Mouse (Mus musculus): ENCODE measurements at regions not wholly inside any gene's neighbourhood (a gene's known extent, or its start where the extent isn't known, plus 50 kb on each side); places are given as distances from the start of the nearest gene placed in this dataset.

DNA sequence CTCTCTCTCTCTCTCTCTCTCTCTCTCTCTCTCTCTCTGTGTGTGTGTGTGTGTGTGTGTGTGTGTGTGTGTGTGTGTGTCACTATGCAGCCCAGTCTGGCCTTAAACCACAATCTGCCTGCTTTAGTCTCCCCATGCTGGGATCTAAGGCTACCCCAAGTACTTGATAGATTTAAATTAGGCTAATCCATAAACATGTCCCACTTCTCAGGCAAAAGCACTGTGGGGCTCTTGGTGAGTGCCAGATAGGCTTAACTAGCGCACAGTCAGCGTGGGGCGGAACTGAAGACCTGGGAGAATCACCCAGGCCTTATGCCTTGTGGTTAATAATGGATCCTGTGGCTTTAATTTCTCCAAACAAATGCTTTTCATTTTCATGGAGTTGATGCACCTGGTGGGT is 180.6 kb downstream of the Gm26897 start:
- Histone ChIP-seq H3K4me3 (ENCODE audit: low read depth, low read length) (no peak overlapping the region), H3K4me2 (ENCODE audit: low read length) (no peak overlapping the region), H3K9ac (ENCODE audit: low read length) (no peak overlapping the region), H3K27me3 (replicated peaks; ENCODE audit: control insufficient read depth, insufficient read depth, low read length) (no peaks in the 10 kb centered on the region), H3K36me3 (ENCODE audit: control insufficient read depth, insufficient read depth, low read length) (no peaks in the 10 kb centered on the region), H3K4me1 (ENCODE audit: control insufficient read depth, insufficient read depth, low read length) (peaks cover 50% of the 10 kb centered on the region), H3K9me3 (replicated peaks; ENCODE audit: control insufficient read depth, low read length) (no peaks in the 10 kb centered on the region), H3K27ac (ENCODE audit: low read depth, low read length) (peak overlapping the region; percentile 87; the same call in 1 of the 2 replicates)
- ATAC-seq, result no peak
- 38% methylated on average over 3 of the region's 3 CpGs for WGBS
- DNase-seq (ENCODE audit: low spot score), result peak; percentile 55

DNA sequence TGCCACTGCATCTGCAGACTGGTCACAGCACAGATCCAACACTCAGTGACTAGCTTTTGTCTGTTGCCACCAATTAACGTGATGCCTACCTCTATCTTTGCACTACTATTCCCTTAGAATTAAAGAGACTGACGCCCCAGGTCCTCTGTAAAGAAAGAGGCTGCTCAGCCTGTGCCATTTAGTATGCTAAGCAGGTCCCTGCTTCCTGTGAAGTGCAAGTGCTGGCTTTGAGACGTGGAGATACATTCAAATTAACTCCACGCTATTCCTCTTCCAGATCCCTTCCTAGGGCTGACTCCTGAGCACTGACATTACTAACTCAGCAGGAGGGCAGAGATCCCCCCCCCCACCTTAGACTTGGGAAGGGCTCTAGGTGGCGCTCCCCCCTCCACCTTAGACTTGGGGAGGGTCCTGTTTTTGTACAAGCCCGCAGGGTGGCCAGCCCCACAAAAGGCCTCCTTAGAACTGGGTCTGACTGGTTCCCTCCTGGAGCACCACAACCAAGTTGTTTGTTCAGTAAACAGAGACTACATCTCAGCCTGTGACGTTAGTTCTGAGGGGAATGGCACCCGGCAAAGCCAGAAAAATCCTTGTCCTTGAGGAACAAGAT is 184.0 kb downstream of the Gm26897 start:
- ATAC-seq (peak; percentile 77), DNase-seq (ENCODE audit: low spot score) (peak; percentile 85)
- 4% methylated on average over 8 of the region's 8 CpGs for WGBS
- H3K4me2 ChIP-seq (ENCODE audit: low read length), result no peak overlapping the region
- no peaks in the 10 kb centered on the region for H3K36me3 ChIP-seq (ENCODE audit: control insufficient read depth, insufficient read depth, low read length)
- H3K27me3 ChIP-seq (replicated peaks; ENCODE audit: control insufficient read depth, insufficient read depth, low read length), result no peaks in the 10 kb centered on the region
- H3K27ac ChIP-seq (ENCODE audit: low read depth, low read length), result peak overlapping the region; percentile 67; the same call in 1 of the 2 replicates
- no peak overlapping the region for H3K9ac ChIP-seq (ENCODE audit: low read length)
- H3K9me3 ChIP-seq (replicated peaks; ENCODE audit: control insufficient read depth, low read length), result no peaks in the 10 kb centered on the region
- no peak overlapping the region for H3K4me3 ChIP-seq (ENCODE audit: low read depth, low read length)
- H3K4me1 ChIP-seq (ENCODE audit: control insufficient read depth, insufficient read depth, low read length), result peaks cover 36% of the 10 kb centered on the region

DNA sequence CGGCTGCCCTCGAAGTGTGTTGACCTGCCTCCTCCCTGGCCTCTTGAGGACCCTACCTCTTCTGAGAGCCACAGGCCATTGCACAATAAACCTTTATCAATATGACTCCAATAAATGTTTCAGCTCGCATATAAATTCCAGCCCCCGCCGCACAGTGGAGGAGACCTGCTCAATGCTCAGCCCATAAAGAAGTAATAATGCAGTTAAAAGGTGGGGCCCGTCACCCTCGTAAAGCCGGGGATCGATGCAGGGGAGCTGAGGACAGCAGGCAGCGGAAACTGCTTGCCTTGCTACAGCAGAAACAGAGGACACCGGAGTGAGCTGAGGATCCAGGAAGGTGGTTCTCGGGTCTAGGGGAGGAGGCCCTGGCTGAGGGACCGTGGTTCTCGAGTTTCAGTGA is 185.2 kb downstream of the Gm26897 start:
- ATAC-seq (no peak), DNase-seq (ENCODE audit: low spot score) (no peak)
- H3K27me3 ChIP-seq (replicated peaks; ENCODE audit: control insufficient read depth, insufficient read depth, low read length), result no peaks in the 10 kb centered on the region
- no peak overlapping the region for H3K4me2 ChIP-seq (ENCODE audit: low read length)
- H3K9me3 ChIP-seq (replicated peaks; ENCODE audit: control insufficient read depth, low read length), result no peaks in the 10 kb centered on the region
- no peak overlapping the region for H3K27ac ChIP-seq (ENCODE audit: low read depth, low read length)
- 82% methylated on average over 14 of the region's 14 CpGs for WGBS
- no peak overlapping the region for H3K9ac ChIP-seq (ENCODE audit: low read length)
- no peaks in the 10 kb centered on the region for H3K36me3 ChIP-seq (ENCODE audit: control insufficient read depth, insufficient read depth, low read length)
- no peak overlapping the region for H3K4me3 ChIP-seq (ENCODE audit: low read depth, low read length)
- peaks cover 36% of the 10 kb centered on the region for H3K4me1 ChIP-seq (ENCODE audit: control insufficient read depth, insufficient read depth, low read length)

DNA sequence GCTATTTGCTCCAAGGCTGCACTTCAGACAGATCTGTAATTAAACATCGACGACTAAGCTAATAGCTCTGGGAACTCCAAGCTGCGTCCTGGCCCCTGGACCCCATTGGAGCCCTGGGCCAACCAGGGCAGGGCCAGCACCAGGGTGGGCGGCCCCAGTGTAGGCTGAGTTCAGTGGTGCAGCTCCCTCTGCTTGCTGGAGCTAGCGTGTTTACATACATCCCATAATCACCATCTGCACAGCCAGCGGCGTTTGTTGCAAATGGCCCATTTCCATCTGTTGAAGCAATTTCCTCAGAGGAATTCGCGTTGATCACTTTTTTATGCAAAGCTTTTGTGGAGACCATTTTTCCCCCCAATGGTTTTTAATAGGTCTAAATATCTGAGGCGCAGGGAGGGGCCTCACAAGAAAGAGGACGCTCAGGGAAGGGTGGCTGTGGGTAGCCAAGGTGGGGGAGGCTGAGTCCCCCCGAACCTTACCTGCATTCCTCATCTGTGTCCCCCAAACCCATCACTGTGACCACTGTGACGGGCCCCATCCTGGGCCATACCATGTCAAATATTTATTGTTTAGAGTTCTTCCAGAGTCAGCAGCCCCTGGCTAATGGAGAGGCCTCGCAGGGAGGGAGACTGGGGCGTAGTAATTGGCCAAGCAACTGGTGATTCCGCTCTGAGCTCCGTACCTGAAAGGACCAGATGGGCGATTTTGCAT is 189.4 kb downstream of the Gm26897 start:
- peaks cover 20% of the 10 kb centered on the region for H3K4me1 ChIP-seq (ENCODE audit: control insufficient read depth, insufficient read depth, low read length)
- no peaks in the 10 kb centered on the region for H3K9me3 ChIP-seq (replicated peaks; ENCODE audit: control insufficient read depth, low read length)
- 15% methylated on average over 18 of the region's 18 CpGs for WGBS
- H3K36me3 ChIP-seq (ENCODE audit: control insufficient read depth, insufficient read depth, low read length), result no peaks in the 10 kb centered on the region
- H3K4me2 ChIP-seq (ENCODE audit: low read length), result no peak overlapping the region
- peak overlapping the region; percentile 58 for H3K27ac ChIP-seq (ENCODE audit: low read depth, low read length)
- H3K4me3 ChIP-seq (ENCODE audit: low read depth, low read length), result no peak overlapping the region
- no peak overlapping the region for H3K9ac ChIP-seq (ENCODE audit: low read length)
- no peaks in the 10 kb centered on the region for H3K27me3 ChIP-seq (replicated peaks; ENCODE audit: control insufficient read depth, insufficient read depth, low read length)
- ATAC-seq (peak; percentile 93), DNase-seq (ENCODE audit: low spot score) (peak; percentile 93)

DNA sequence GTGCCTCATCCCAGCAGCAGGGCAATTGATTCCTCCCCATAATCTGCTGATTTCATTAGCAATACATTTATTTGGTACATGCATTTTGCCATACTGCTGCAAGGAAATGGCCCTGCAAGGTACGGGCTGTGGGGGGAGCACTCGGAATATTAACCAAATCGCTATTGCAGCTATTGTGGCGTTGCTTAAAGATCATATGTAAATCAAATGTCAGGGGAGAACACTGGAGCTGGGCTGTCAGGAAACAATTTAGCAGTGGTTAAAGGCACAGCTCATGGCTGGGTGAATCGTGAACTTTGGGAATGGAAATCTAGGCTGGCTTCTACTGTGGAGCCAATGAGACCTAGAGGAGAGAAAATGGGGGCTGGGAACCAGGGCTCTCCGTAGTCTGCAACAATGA is 192.0 kb downstream of the Gm26897 start:
- H3K9me3 ChIP-seq (replicated peaks; ENCODE audit: control insufficient read depth, low read length), result no peaks in the 10 kb centered on the region
- no peak for ATAC-seq
- no peak overlapping the region for H3K4me3 ChIP-seq (ENCODE audit: low read depth, low read length)
- H3K4me1 ChIP-seq (ENCODE audit: control insufficient read depth, insufficient read depth, low read length), result peaks cover 20% of the 10 kb centered on the region
- peak; percentile 14 for DNase-seq (ENCODE audit: low spot score)
- H3K27ac ChIP-seq (ENCODE audit: low read depth, low read length), result peak overlapping the region; percentile 21; the same call in 1 of the 2 replicates
- 60% methylated on average over 6 of the region's 6 CpGs for WGBS
- no peaks in the 10 kb centered on the region for H3K27me3 ChIP-seq (replicated peaks; ENCODE audit: control insufficient read depth, insufficient read depth, low read length)
- H3K9ac ChIP-seq (ENCODE audit: low read length), result no peak overlapping the region
- no peaks in the 10 kb centered on the region for H3K36me3 ChIP-seq (ENCODE audit: control insufficient read depth, insufficient read depth, low read length)
- no peak overlapping the region for H3K4me2 ChIP-seq (ENCODE audit: low read length)

DNA sequence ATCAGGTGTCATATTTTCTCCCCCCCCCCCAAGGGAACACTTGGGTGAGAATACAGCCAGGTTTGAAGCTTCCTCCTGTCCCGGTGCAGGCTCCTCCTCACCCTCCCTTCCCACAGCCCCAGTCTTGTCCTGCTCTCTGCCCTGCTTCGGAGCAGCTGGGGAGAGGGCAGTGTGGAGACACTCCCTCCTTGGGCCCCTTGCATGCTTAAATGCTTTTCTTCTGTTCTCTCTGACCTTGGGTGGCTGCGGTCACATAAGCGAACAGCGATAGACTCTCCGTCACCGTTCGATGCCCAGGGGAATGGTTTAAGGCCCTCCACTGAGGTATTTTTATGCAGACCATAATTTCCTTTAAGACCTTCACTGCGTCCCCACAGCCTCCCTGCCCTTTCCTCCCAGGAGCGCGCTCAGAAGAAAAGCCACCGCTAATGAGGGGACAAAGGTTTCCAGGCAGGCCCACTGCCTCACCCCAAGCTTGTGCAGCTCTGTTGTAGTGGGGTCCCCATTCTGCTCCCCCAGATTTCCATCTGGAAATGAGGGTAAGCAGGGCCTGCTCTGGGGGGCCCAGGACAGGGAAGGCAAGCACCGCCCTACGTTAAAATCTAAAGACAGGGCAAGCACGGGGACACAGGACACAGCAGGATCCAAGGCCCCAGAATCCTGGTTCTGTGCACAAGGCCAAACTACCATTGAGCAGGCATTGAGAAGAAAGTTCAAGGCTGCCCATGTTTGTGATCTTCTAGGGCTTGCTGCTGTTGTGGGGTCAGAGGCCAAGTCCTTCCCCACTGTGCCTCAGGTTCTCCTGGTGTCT is 195.7 kb downstream of the Gm26897 start:
- Histone ChIP-seq H3K9ac (ENCODE audit: low read length) (no peak overlapping the region), H3K27me3 (replicated peaks; ENCODE audit: control insufficient read depth, insufficient read depth, low read length) (no peaks in the 10 kb centered on the region), H3K4me3 (ENCODE audit: low read depth, low read length) (no peak overlapping the region), H3K4me1 (ENCODE audit: control insufficient read depth, insufficient read depth, low read length) (peaks cover 6% of the 10 kb centered on the region; the same call in 1 of the 2 replicates), H3K9me3 (replicated peaks; ENCODE audit: control insufficient read depth, low read length) (no peaks in the 10 kb centered on the region), H3K4me2 (ENCODE audit: low read length) (no peak overlapping the region), H3K36me3 (ENCODE audit: control insufficient read depth, insufficient read depth, low read length) (no peaks in the 10 kb centered on the region), H3K27ac (ENCODE audit: low read depth, low read length) (no peak overlapping the region)
- 42% methylated on average over 15 of the region's 15 CpGs for WGBS
- ATAC-seq, result no peak
- DNase-seq (ENCODE audit: low spot score), result no peak

DNA sequence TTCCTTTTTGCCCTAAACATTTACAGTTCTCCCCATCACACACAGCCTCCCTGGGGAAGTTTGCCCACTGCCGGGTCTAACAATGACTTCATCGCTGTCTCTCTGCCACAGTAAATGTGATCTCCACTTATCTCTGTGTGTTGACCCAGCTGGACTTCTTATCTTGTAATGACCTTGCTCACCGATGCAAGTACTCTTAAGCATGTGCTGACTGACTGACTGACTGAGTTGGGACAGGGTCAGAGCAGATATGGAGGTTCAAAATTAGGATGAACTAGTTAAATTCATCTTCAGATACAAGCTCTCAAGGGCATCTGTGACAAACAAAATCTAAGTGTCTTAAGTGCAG is 196.2 kb downstream of the Gm26897 start:
- H3K9ac ChIP-seq (ENCODE audit: low read length), result no peak overlapping the region
- DNase-seq (ENCODE audit: low spot score) (no peak), ATAC-seq (no peak)
- no peak overlapping the region for H3K27ac ChIP-seq (ENCODE audit: low read depth, low read length)
- no peak overlapping the region for H3K4me3 ChIP-seq (ENCODE audit: low read depth, low read length)
- WGBS, result 70% methylated on average over 3 of the region's 3 CpGs
- no peak overlapping the region for H3K4me2 ChIP-seq (ENCODE audit: low read length)
- no peaks in the 10 kb centered on the region for H3K27me3 ChIP-seq (replicated peaks; ENCODE audit: control insufficient read depth, insufficient read depth, low read length)
- no peaks in the 10 kb centered on the region for H3K9me3 ChIP-seq (replicated peaks; ENCODE audit: control insufficient read depth, low read length)
- peaks cover 6% of the 10 kb centered on the region; the same call in 1 of the 2 replicates for H3K4me1 ChIP-seq (ENCODE audit: control insufficient read depth, insufficient read depth, low read length)
- no peaks in the 10 kb centered on the region for H3K36me3 ChIP-seq (ENCODE audit: control insufficient read depth, insufficient read depth, low read length)

DNA sequence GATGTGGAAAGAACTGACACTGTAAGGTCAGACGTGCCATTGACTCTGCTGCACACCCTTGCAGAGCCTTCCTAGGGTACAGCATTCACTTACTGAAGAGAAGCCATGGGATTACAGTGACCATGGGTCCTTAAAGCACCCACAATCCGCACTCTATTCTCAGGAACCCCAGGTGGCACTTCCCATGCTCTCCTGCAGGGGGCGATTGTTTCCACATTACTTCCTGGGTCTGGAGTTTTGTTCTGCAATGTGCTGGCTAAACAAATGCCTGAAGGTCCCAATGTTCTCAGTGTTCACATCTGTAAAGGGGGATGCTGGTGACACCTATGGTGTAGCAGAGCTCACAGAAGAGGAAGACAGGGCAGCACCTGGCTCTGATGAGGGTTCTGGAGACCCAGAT is 198.0 kb downstream of the Gm26897 start:
- H3K4me3 ChIP-seq (ENCODE audit: low read depth, low read length), result no peak overlapping the region

More for the DNA sequence above, 198.0 kb downstream of the Gm26897 start:
- H3K9ac ChIP-seq (ENCODE audit: low read length), result no peak overlapping the region
- H3K4me1 ChIP-seq (ENCODE audit: control insufficient read depth, insufficient read depth, low read length), result 0 out of 2 replicates have a peak, but pooled peaks cover 6% of the 10 kb centered on the region
- H3K9me3 ChIP-seq (replicated peaks; ENCODE audit: control insufficient read depth, low read length), result no peaks in the 10 kb centered on the region
- DNase-seq (ENCODE audit: low spot score) (no peak), ATAC-seq (no peak)
- 78% methylated on average over 3 of the region's 3 CpGs for WGBS
- no peaks in the 10 kb centered on the region for H3K36me3 ChIP-seq (ENCODE audit: control insufficient read depth, insufficient read depth, low read length)
- H3K27me3 ChIP-seq (replicated peaks; ENCODE audit: control insufficient read depth, insufficient read depth, low read length), result no peaks in the 10 kb centered on the region
- no peak overlapping the region for H3K4me2 ChIP-seq (ENCODE audit: low read length)
- no peak overlapping the region for H3K27ac ChIP-seq (ENCODE audit: low read depth, low read length)
